Mouse (Mus musculus): ENCODE results near the gene Gja10. TPM values are rescaled to one million over a fixed set of nuclear protein-coding genes. Genes with fewer than 3 reads are reported as not detected.

Gene Gja10
- polyA plus RNA-seq, 1 experiment from 2014 or later: not detected

GRCm38 (mm10) chr4:32564918-32565317 lies 37.6 kb downstream of the Gja10 start:
- Histone ChIP-seq H3K36me3 (ENCODE audit: control insufficient read depth, insufficient read depth, low read length) (peaks cover 30% of the 10 kb centered on the region), H3K4me1 (ENCODE audit: control insufficient read depth, insufficient read depth, low read length) (peaks cover 15% of the 10 kb centered on the region), H3K4me2 (ENCODE audit: low read length) (no peak overlapping the region), H3K4me3 (ENCODE audit: low read depth, low read length) (no peak overlapping the region), H3K9ac (ENCODE audit: low read length) (no peak overlapping the region), H3K27ac (ENCODE audit: low read depth, low read length) (no peak overlapping the region), H3K9me3 (replicated peaks; ENCODE audit: control insufficient read depth, low read length) (no peaks in the 10 kb centered on the region), H3K27me3 (replicated peaks; ENCODE audit: control insufficient read depth, insufficient read depth, low read length) (no peaks in the 10 kb centered on the region)
- no peak for ATAC-seq
- 95% methylated on average over 8 of the region's 8 CpGs for WGBS
- DNase-seq (ENCODE audit: low spot score): no peak

GRCm38 (mm10) chr4:32564416-32564815 lies 38.1 kb downstream of the Gja10 start:
- peaks cover 10% of the 10 kb centered on the region for H3K4me1 ChIP-seq (ENCODE audit: control insufficient read depth, insufficient read depth, low read length)
- H3K4me2 ChIP-seq (ENCODE audit: low read length): no peak overlapping the region
- peaks cover 30% of the 10 kb centered on the region for H3K36me3 ChIP-seq (ENCODE audit: control insufficient read depth, insufficient read depth, low read length)
- H3K27ac ChIP-seq (ENCODE audit: low read depth, low read length): no peak overlapping the region
- ATAC-seq (no peak), DNase-seq (ENCODE audit: low spot score) (no peak)
- no peaks in the 10 kb centered on the region for H3K9me3 ChIP-seq (replicated peaks; ENCODE audit: control insufficient read depth, low read length)
- H3K27me3 ChIP-seq (replicated peaks; ENCODE audit: control insufficient read depth, insufficient read depth, low read length): no peaks in the 10 kb centered on the region
- no peak overlapping the region for H3K9ac ChIP-seq (ENCODE audit: low read length)
- WGBS: 94% methylated on average over 7 of the region's 7 CpGs
- H3K4me3 ChIP-seq (ENCODE audit: low read depth, low read length): no peak overlapping the region

DNA sequence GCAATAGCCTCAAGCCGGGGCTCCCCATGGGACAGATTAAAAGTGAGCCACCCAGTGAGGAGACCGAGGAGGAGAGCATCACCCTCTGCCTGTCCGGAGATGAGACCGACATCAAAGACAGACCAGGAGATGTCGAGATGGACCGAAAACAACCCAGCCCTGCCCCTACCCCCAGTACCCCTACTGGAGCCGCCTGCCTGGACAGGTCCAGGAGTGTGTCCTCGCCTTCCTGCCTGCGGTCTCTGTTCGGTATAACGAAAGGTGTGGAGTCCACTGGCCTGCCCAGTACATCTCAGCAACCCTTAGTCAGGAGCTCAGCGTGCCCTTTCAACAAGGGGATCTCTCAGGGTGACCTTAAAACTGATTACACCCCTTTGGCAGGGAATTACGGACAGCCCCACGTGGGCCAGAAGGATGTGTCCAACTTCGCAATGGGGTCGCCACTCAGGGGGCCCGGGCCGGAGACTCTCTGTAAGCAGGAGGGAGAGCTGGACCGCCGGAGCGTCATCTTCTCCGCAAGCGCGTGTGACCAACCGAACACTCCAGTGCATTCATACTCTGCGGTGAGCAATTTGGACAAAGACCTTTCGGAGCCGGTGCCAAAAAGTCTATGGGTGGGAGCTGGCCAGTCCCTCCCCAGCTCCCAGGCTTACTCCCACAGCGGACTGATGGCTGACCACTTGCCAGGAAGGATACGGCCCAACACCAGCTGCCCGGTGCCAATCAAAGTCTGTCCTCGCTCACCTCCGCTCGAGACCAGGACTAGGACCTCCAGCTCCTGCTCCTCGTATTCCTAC lies 40.0 kb downstream of the Gja10 start:
- no peak overlapping the region for H3K4me2 ChIP-seq (ENCODE audit: low read length)
- no peaks in the 10 kb centered on the region for H3K27me3 ChIP-seq (replicated peaks; ENCODE audit: control insufficient read depth, insufficient read depth, low read length)
- peaks cover 30% of the 10 kb centered on the region for H3K36me3 ChIP-seq (ENCODE audit: control insufficient read depth, insufficient read depth, low read length)
- no peak overlapping the region for H3K4me3 ChIP-seq (ENCODE audit: low read depth, low read length)
- no peak for DNase-seq (ENCODE audit: low spot score)
- H3K9me3 ChIP-seq (replicated peaks; ENCODE audit: control insufficient read depth, low read length): no peaks in the 10 kb centered on the region
- ATAC-seq: no peak
- peaks cover 5% of the 10 kb centered on the region; the same call in 1 of the 2 replicates for H3K4me1 ChIP-seq (ENCODE audit: control insufficient read depth, insufficient read depth, low read length)
- 95% methylated on average over 35 of the region's 35 CpGs for WGBS
- peak overlapping the region; percentile 63; the same call in 1 of the 2 replicates for H3K27ac ChIP-seq (ENCODE audit: low read depth, low read length)
- no peak overlapping the region for H3K9ac ChIP-seq (ENCODE audit: low read length)

DNA sequence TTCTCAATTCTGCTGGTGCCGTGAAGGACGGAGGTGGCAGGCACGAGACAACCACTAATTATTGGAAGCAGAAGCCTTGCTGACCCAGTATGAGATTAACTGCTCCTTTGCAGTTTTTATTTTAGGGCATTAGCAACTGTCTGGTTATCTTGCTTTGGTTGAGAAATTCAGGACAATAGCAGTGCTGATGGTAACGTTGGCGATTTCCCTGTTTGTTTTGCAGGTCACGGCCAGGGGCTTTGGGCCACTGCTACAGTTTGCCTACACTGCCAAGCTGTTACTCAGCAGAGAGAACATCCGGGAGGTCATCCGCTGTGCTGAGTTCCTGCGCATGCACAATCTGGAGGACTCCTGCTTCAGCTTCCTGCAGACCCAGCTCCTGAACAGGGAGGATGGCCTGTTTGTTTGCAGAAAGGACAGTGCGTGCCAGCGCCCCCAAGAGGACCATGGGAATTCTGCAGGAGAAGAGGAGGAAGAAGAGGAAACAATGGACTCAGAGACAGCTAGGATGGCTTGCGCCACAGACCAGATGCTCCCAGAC lies 40.9 kb downstream of the Gja10 start:
- Histone ChIP-seq H3K36me3 (ENCODE audit: control insufficient read depth, insufficient read depth, low read length) (peaks cover 30% of the 10 kb centered on the region), H3K4me1 (ENCODE audit: control insufficient read depth, insufficient read depth, low read length) (peaks cover 5% of the 10 kb centered on the region; the same call in 1 of the 2 replicates), H3K9me3 (replicated peaks; ENCODE audit: control insufficient read depth, low read length) (no peaks in the 10 kb centered on the region), H3K27ac (ENCODE audit: low read depth, low read length) (peak overlapping the region; percentile 63), H3K4me3 (ENCODE audit: low read depth, low read length) (no peak overlapping the region), H3K4me2 (ENCODE audit: low read length) (no peak overlapping the region), H3K27me3 (replicated peaks; ENCODE audit: control insufficient read depth, insufficient read depth, low read length) (no peaks in the 10 kb centered on the region), H3K9ac (ENCODE audit: low read length) (no peak overlapping the region)
- ATAC-seq: 0 out of 2 replicates have a peak, but pooled peaks have one; percentile 28
- peak; percentile 40 for DNase-seq (ENCODE audit: low spot score)
- 54% methylated on average over 12 of the region's 12 CpGs for WGBS

DNA sequence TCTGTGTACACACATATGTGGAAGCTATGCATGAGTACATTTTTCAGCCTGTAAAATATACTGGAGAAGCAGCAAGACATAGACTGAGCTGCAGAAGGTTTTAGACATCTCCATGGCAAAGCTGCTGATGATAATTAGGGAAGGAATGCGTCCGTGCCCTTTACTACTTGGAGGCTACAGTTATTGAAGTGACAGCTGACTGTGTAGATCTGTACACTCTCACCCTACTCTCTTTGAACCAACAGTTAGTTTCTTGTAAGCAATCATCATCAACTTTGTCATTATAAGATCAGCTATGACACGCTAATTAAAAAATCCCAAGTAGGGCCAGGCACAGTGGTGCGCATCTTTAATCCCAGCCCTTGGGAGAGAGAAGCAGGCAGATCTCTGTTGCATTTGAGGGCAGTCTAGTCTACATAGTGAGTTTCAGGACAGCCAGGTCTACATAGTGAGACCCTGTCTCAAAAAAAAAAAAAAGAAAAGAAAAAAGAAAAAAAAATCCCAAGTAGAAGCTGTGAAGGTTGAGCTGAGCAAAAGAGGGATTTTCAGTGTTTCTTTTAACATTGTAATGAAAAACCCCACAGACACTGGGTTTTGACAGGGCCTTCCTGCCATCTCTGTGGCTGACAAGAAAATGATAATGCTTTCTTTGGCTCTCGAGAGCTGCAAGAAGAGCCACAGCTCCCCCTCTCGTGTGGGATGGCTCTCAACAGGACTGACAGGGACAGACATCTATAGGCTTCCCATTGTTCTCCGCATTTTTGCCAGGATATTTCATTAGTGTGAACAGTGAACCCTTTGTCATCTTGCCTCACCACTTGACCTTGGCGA lies 41.6 kb downstream of the Gja10 start:
- Histone ChIP-seq H3K9me3 (replicated peaks; ENCODE audit: control insufficient read depth, low read length) (no peaks in the 10 kb centered on the region), H3K27ac (ENCODE audit: low read depth, low read length) (peak overlapping the region; percentile 63; the same call in 1 of the 2 replicates), H3K27me3 (replicated peaks; ENCODE audit: control insufficient read depth, insufficient read depth, low read length) (no peaks in the 10 kb centered on the region), H3K9ac (ENCODE audit: low read length) (no peak overlapping the region), H3K4me2 (ENCODE audit: low read length) (no peak overlapping the region), H3K4me1 (ENCODE audit: control insufficient read depth, insufficient read depth, low read length) (peaks cover 5% of the 10 kb centered on the region; the same call in 1 of the 2 replicates), H3K4me3 (ENCODE audit: low read depth, low read length) (no peak overlapping the region), H3K36me3 (ENCODE audit: control insufficient read depth, insufficient read depth, low read length) (peaks cover 30% of the 10 kb centered on the region)
- DNase-seq (ENCODE audit: low spot score) (peak; percentile 69), ATAC-seq (peak; percentile 57; the same call in 1 of the 2 replicates)
- WGBS: 49% methylated on average over 8 of the region's 8 CpGs

GRCm38 (mm10) chr4:32560246-32560645 lies 42.3 kb downstream of the Gja10 start:
- Histone ChIP-seq H3K4me2 (ENCODE audit: low read length) (no peak overlapping the region), H3K9me3 (replicated peaks; ENCODE audit: control insufficient read depth, low read length) (no peaks in the 10 kb centered on the region), H3K27me3 (replicated peaks; ENCODE audit: control insufficient read depth, insufficient read depth, low read length) (no peaks in the 10 kb centered on the region), H3K4me3 (ENCODE audit: low read depth, low read length) (no peak overlapping the region), H3K4me1 (ENCODE audit: control insufficient read depth, insufficient read depth, low read length) (peaks cover 5% of the 10 kb centered on the region; the same call in 1 of the 2 replicates), H3K36me3 (ENCODE audit: control insufficient read depth, insufficient read depth, low read length) (peaks cover 30% of the 10 kb centered on the region), H3K27ac (ENCODE audit: low read depth, low read length) (no peak overlapping the region), H3K9ac (ENCODE audit: low read length) (no peak overlapping the region)
- DNase-seq (ENCODE audit: low spot score): no peak
- no peak for ATAC-seq
- WGBS: 73% methylated on average over 6 of the region's 6 CpGs

DNA sequence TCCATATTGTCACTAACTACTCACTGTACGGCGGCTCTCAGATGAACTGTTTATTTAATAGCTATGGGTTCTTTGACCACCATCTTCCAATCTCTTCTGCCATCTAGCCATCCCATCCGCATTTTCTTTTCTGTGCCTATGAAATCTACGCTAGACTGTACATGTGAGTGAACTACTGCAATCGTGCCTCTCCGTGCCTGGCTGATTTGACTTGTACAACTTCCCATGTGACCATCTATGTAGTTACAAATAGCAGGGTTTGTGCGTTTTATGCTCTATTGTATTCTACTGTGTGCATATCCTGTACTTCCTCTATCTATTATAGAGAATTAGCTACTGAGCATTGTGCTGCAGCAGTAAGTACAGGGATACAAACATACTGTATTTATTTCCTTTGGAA lies 47.1 kb downstream of the Gja10 start:
- Histone ChIP-seq H3K4me1 (ENCODE audit: control insufficient read depth, insufficient read depth, low read length) (no peaks in the 10 kb centered on the region), H3K4me3 (ENCODE audit: low read depth, low read length) (no peak overlapping the region), H3K36me3 (ENCODE audit: control insufficient read depth, insufficient read depth, low read length) (no peaks in the 10 kb centered on the region), H3K9me3 (replicated peaks; ENCODE audit: control insufficient read depth, low read length) (no peaks in the 10 kb centered on the region), H3K4me2 (ENCODE audit: low read length) (no peak overlapping the region), H3K9ac (ENCODE audit: low read length) (no peak overlapping the region), H3K27me3 (replicated peaks; ENCODE audit: control insufficient read depth, insufficient read depth, low read length) (no peaks in the 10 kb centered on the region), H3K27ac (ENCODE audit: low read depth, low read length) (no peak overlapping the region)
- ATAC-seq (no peak), DNase-seq (ENCODE audit: low spot score) (no peak)
- 93% methylated on average over 7 of the region's 7 CpGs for WGBS

- Histone ChIP-seq H3K36me3 (ENCODE audit: control insufficient read depth, insufficient read depth, low read length) (no peaks in the 10 kb centered on the region), H3K4me2 (ENCODE audit: low read length) (no peak overlapping the region), H3K27ac (ENCODE audit: low read depth, low read length) (no peak overlapping the region), H3K27me3 (replicated peaks; ENCODE audit: control insufficient read depth, insufficient read depth, low read length) (no peaks in the 10 kb centered on the region), H3K9ac (ENCODE audit: low read length) (no peak overlapping the region), H3K4me1 (ENCODE audit: control insufficient read depth, insufficient read depth, low read length) (no peaks in the 10 kb centered on the region), H3K4me3 (ENCODE audit: low read depth, low read length) (no peak overlapping the region), H3K9me3 (replicated peaks; ENCODE audit: control insufficient read depth, low read length) (no peaks in the 10 kb centered on the region)
- 43% methylated on average over 4 of the region's 4 CpGs for WGBS
- DNase-seq (ENCODE audit: low spot score) (peak; percentile 63), ATAC-seq (no peak)
These were observed 51.2 kb downstream of the Gja10 start for GRCm38 (mm10) chr4:32551337-32551736.
